Mouse (Mus musculus): ENCODE results near the gene Ackr3.

Gene Ackr3

DNA sequence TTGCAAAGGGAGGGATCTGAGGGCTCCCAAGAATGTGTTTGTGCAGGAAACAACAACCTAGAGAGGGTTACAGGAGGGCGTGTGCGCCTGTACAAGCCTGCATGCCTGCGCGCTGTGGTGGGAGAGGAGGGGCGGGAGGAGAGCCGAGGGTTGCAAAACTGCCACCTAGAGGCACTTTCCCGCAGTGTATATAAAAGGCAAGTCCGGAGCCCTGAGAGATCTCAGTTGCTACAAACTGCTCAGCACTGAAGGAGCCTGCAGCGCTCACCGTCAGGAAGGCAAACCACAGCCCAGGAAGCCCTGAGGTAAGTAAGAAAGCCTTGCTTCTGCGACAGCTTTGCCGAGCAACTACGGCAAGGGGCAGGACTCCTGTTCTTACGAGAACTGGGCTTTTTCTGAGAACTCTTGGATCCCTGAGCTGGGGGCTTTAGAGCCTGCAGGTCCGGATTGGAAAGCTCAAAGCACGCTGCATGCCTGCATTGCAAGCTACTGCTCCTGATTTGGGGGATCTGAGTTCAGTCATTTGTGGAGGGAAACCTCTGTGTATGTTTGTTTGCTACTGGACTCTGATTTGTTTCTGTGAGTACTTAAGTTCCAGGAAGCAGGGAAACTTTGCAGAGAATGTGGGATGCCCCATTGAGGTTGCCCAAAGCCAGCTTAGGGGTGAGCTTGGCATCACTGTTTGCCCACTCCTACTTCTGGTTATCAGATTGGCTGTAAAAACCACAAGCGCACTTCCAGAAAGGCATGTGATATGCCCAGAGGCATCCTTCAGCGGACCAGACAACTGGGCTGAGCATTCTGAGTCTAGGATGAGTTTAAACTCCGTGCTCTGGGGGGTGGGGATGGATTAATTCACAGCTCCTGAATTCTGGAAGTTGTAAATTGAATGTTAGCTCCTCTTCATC lies at the start of gene Ackr3:
Gene Ackr3, plus strand, starts transcription at position 198 of the 908 bp plus-strand sequence.
- CTCF ChIA-PET, result interaction anchor here (0.9 kb wide), 1 partner anchor 59 kb away, joined by 4 read pairs; no protein-coding TSS in a partner anchor

DNA sequence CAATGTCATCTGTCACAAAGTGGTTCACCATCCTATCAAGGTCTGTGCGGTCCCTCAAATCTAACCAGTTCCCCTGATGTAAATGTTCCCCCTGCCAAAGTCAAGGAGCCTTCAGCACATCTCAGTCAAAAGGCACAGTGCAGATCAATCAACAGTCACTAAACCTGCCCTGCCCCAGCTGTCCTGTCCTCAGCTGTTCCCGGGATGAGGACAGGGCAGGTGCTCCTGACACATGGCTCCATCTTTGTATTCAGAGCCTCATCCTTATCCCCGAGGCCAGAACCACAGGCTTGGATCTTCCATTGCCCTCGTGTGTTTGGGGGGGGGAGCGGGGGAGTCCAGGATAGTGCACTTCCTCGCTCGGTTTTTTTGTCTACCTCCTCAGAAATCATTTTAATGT lies 47.2 kb upstream of the Ackr3 start:
- CTCF ChIA-PET, result no interaction called here

GRCm38 (mm10) chr1:90159927-90160326 lies 43.9 kb upstream of the Ackr3 start:
- CTCF ChIA-PET, result no interaction called here

- CTCF ChIA-PET, result no interaction called here
Measured at GRCm38 (mm10) chr1:90161623-90162022, 42.2 kb upstream of the Ackr3 start.

- CTCF ChIA-PET, result no interaction called here
Measured at GRCm38 (mm10) chr1:90162379-90162857, 41.4 kb upstream of the Ackr3 start.

GRCm38 (mm10) chr1:90163161-90163560 lies 40.6 kb upstream of the Ackr3 start:
- CTCF ChIA-PET, result no interaction called here

DNA sequence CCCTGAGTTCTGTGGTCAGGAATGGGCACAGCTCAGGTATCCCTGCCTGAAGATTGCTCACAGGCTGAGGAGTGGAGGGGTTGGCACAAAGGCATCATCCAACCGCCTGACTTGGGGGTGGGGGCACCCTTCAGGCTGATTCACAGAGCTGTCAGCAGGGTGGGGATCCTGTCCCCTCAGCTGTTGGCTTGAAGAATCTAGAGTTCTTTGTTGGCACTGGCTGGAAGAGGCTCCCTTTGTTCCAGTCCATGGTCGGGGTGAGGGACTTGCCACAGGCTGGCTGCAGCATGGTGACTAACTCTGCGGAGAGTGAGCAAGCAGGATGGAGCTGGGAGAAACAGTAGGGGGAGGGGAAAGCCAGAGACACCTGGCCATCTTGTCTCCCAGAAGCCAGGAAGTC lies 39.5 kb upstream of the Ackr3 start:
- CTCF ChIA-PET, result no interaction called here

- CTCF ChIA-PET, result no interaction called here
Measured at GRCm38 (mm10) chr1:90174338-90174737, 29.4 kb upstream of the Ackr3 start.

DNA sequence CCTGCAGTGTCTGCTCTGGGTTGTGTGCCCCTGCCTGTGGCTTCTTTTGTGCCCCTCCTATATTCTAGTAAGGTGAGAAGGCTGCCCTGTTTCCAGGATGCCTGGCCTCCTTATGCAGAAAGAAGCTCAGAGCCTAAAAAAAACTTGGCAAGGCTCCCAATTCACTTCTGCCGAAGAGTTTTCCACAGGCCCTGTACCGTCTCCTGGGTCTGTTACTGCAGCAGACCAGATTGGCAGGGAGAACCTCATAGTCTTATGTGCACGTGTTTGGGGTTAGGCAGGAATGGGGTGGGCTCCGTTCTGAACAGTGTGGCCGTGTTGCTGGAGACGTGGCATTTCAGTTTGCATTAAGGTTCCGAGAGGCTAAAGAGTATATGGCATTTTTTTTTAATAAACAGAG lies 27.6 kb upstream of the Ackr3 start:
- CTCF ChIA-PET, result no interaction called here

GRCm38 (mm10) chr1:90177565-90177964 lies 26.2 kb upstream of the Ackr3 start:
- CTCF ChIA-PET, result no interaction called here

DNA sequence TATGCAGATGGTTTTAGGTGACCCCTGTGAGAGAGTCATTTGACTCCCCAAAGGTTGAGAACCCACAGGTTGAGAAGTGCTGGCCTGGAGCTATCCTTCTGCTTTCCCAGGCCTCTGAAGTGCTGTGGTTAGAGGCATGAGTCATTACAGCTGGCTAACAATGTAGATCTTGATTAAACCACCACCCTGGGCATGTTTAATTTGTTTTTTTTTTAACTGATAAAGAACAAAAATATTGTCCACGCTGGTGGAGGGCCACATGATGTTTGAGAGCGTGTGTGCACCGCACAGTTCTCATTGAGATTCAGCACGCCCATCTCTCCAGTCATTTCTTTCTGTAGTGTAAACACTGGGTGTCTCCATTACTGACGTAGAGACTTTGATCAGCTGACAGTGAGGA lies 25.8 kb upstream of the Ackr3 start:
- CTCF ChIA-PET, result no interaction called here

DNA sequence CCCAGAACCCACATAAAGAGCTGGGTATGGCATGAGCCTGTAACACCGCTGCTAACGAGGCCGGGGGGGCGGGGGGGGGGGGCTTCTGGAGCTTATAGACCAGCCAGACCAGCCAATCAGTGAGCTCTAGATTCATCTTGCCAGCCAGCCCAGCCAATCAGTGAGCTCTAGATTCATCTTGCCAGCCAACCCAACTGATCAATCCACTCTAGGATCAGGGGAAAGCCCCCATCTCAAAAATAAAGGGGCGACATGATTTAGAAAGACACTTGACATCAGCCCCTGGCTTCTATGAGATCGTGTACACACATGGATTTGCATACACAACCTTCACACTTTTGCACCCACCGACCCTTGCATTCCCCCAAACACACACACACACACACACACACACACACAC lies 23.3 kb upstream of the Ackr3 start:
- CTCF ChIA-PET, result no interaction called here

GRCm38 (mm10) chr1:90180966-90181699 lies 22.6 kb upstream of the Ackr3 start:
- CTCF ChIA-PET, result no interaction called here

GRCm38 (mm10) chr1:90182521-90182920 lies 21.3 kb upstream of the Ackr3 start:
- CTCF ChIA-PET, result no interaction called here

- CTCF ChIA-PET, result no interaction called here
Measured at GRCm38 (mm10) chr1:90183602-90184001, 20.2 kb upstream of the Ackr3 start.

GRCm38 (mm10) chr1:90186173-90186572 lies 17.6 kb upstream of the Ackr3 start:
- CTCF ChIA-PET, result interaction anchor here (0.5 kb wide), 1 partner anchor 121 kb away, joined by 3 read pairs; no protein-coding TSS in a partner anchor

DNA sequence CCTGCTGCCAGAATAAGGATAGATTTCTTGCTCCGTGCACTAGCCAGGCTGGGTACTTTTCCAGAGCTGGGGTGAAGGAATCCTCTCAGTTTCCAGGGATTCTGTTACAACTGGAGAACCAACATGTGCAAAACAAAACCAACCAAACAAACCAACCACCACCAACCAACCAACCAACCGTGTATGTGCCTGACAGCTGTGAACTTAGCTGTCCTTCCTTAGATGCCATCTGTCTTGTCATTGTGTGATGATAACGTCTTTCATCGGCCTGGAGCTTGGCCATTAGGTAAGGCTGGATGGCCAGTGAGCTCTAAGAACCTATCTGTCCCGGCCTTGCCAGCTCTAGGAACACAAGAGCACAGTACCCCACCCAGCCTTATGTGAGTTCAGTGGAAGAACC lies 16.9 kb upstream of the Ackr3 start:
- CTCF ChIA-PET, result interaction anchor here (0.5 kb wide), 1 partner anchor 122 kb away, joined by 3 read pairs; no protein-coding TSS in a partner anchor

DNA sequence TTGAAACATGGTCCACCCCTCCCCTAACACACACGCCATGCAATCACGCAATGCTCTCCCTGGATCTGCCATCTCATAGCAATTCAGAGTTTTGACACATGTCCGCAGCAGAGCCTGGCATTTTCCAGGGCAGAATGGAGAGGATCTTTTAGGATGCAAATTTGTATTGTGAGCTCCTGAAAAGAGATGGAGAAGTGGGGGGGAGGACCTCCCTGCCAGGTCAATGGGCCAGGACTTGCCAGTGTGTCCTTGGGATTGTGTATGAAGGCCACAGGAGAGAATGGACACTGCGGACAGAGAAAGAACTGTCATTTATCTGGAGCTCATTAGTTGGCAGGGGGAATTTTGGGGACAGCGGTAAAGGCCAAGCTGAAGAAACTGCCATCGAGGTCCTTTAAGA lies 14.7 kb upstream of the Ackr3 start:
- CTCF ChIA-PET, result no interaction called here

GRCm38 (mm10) chr1:90201246-90201645 lies 2.5 kb upstream of the Ackr3 start:
- CTCF ChIA-PET, result no interaction called here

DNA sequence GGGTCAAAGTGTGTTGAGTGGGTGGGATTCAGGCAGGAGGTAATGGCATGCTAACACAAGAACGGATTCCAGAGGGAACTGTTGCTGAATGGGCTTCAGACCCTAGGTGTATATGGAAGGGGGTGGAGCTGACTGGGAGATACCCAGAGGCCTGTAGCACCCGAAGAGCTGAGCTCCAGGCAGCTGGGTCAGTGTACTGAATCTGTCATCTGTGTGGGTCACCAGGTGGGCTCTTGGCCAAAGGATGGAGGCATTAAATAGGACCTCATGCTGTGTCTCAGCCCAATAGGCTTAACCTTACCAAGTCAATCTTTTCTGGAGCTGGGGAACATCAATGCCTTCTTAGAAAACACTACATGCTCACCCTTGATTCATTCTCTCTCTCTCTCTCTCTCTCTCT lies 2.1 kb upstream of the Ackr3 start:
- CTCF ChIA-PET, result no interaction called here

DNA sequence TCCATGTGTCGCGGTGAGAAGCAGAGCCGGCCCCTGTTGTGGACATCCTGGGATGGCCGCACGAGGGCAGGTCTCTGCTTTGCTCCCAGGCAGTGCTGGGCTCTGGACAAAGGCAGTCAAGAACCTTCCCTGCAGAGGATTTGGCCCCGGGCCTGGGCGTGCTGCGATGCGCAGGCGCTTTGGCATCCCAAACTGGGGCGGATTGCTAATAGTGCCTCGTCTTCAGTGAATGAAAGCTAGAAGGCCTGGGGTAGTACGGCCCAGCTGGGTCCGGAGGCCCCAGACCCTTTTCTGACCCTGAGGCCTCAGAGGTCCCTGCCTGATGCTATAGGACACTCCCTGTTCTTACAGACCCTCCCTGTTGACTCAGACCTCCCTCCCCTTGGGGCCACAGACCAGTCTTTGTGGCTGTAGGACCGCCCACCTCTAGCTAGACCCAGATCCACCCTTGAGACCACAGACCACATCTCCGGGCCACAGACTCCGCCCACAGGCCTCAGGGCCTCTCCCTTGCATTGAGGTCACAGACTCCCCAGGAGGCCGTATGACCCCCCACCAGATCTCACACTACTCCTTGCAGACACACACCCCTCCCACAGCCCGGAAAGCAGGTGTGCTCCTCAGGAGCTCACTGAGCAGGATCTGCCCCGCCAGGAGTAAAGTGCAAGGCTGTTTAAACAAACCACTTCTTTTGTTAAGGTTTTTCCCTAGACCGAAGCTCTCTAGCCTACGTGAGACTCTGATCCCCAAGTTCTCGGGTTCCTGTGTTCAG lies 1.4 kb upstream of the Ackr3 start:
- CTCF ChIA-PET, result no interaction called here

DNA sequence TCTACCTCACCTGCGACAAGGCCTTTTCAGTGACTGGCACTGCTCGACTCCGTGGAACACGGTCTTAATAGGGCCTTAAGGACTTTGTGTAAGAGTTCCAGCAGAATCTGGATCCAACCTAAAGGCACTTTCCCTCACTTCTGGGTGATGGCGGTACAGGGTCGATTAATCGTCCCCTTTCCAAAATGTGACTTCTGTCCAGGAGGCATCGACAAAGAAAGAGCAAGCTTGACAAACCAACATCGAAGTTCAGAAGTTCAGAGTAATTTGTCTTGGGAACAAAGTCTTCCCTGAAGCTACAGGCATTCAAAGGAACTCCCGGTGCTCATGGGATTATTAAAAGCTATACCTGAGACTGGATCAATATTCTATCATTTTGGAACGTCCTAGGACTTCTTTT lies 439 bp upstream of the Ackr3 start:
- CTCF ChIA-PET, result no interaction called here
